24 mouse cellular contexts compared by ENCODE assay signal in genomic region chr11:62479581-62479980, GRCm38 (mm10). TPM values are rescaled to one million over a fixed set of nuclear protein-coding genes. Genes with fewer than 3 reads are reported as not detected.
DNase-seq lines count a peak whose midpoint lies in the region; ATAC-seq and TF ChIP-seq lines count a peak whose summit lies in the region.
"Had no signal": no experiment of that assay in that cellular context is flagged by ENCODE, and none has a peak within 500 bp of the region (broad histone marks: within the 10 kb centered on the region; RNA-seq: fewer than 3 reads in every experiment).

No protein-coding gene starts in this region.

- H3K27me3 ChIP-seq in hindbrain, postnatal 0 days (ENCODE audit: insufficient read depth, low read length): no peaks in the 10 kb centered on the region
- H3K27me3 ChIP-seq in hindbrain, embryonic 13.5 days: no peaks in the 10 kb centered on the region
- no peaks in the 10 kb centered on the region for H3K27me3 ChIP-seq in kidney, embryonic 16.5 days (ENCODE audit: insufficient read depth, low read length)
- no peaks in the 10 kb centered on the region for H3K27me3 ChIP-seq in ES-Bruce4 (ENCODE audit: control insufficient read depth, insufficient read depth, low read length, poor library complexity, severe bottlenecking)
- H3K27me3 ChIP-seq in neural tube, embryonic 14.5 days (ENCODE audit: control insufficient read depth, insufficient read depth, low read length): no peaks in the 10 kb centered on the region
- H3K27me3 ChIP-seq: heart, embryonic 15.5 days; midbrain, embryonic 13.5 days had no signal

- H3K4me1 ChIP-seq in hindbrain, postnatal 0 days (ENCODE audit: insufficient read depth, low read length): no peaks in the 10 kb centered on the region
- 0 out of 2 replicates have a peak, but pooled peaks cover 2% of the 10 kb centered on the region for H3K4me1 ChIP-seq in hindbrain, embryonic 13.5 days (replicated peaks)
- no peaks in the 10 kb centered on the region for H3K4me1 ChIP-seq in kidney, embryonic 16.5 days (ENCODE audit: insufficient read depth, low read length)
- H3K4me1 ChIP-seq in ES-Bruce4 (ENCODE audit: control insufficient read depth, insufficient read depth, low read length): peaks cover 1% of the 10 kb centered on the region
- H3K4me1 ChIP-seq in neural tube, embryonic 14.5 days (ENCODE audit: control insufficient read depth, insufficient read depth, low read length): 0 out of 2 replicates have a peak, but pooled peaks cover 4% of the 10 kb centered on the region
- H3K4me1 ChIP-seq: heart, embryonic 10.5 days had no signal

- no peak overlapping the region for H3K9ac ChIP-seq in hindbrain, postnatal 0 days (replicated peaks; ENCODE audit: low read length)
- no peak overlapping the region for H3K9ac ChIP-seq in hindbrain, embryonic 13.5 days
- no peak overlapping the region for H3K9ac ChIP-seq in kidney, embryonic 16.5 days (replicated peaks; ENCODE audit: low read length)
- 0 out of 2 replicates have a peak overlapping the region, but pooled peaks have one; percentile 18 for H3K9ac ChIP-seq in ES-Bruce4 (ENCODE audit: low read depth, poor library complexity, severe bottlenecking)
- no peak overlapping the region for H3K9ac ChIP-seq in neural tube, embryonic 14.5 days (replicated peaks; ENCODE audit: low read depth, low read length)
- H3K9ac ChIP-seq: forebrain, postnatal 0 days; heart, embryonic 15.5 days; liver, embryonic 14.5 days had no signal

- TF ChIP-seq EP300 in ES-Bruce4 (IDR thresholded peaks at IDR 0.05; ENCODE audit: insufficient read depth, low read depth, low read length): no peak

- H3K4me3 ChIP-seq in hindbrain, postnatal 0 days (ENCODE audit: low read length): no peak overlapping the region
- no peak overlapping the region for H3K4me3 ChIP-seq in hindbrain, embryonic 13.5 days
- H3K4me3 ChIP-seq in kidney, embryonic 16.5 days (ENCODE audit: low read length): no peak overlapping the region
- no peak overlapping the region for H3K4me3 ChIP-seq in ES-Bruce4 (ENCODE audit: low read depth, low read length)
- H3K4me3 ChIP-seq in neural tube, embryonic 14.5 days (ENCODE audit: low read depth, low read length): no peak overlapping the region
- H3K4me3 ChIP-seq: erythroblast, embryonic 14.5 days; heart, embryonic 10.5 days; heart, embryonic 15.5 days; midbrain, embryonic 13.5 days had no signal

- TF ChIP-seq POLR2A in ES-Bruce4 (IDR thresholded peaks at IDR 0.05; ENCODE audit: insufficient read depth, low read length): no peak

- no peaks in the 10 kb centered on the region for H3K9me3 ChIP-seq in hindbrain, postnatal 0 days (ENCODE audit: low read length)
- no peaks in the 10 kb centered on the region for H3K9me3 ChIP-seq in hindbrain, embryonic 13.5 days
- H3K9me3 ChIP-seq in kidney, embryonic 16.5 days (ENCODE audit: low read length): no peaks in the 10 kb centered on the region
- no peaks in the 10 kb centered on the region for H3K9me3 ChIP-seq in ES-Bruce4 (replicated peaks; ENCODE audit: control insufficient read depth, insufficient read depth, low read length, poor library complexity, severe bottlenecking)
- no peaks in the 10 kb centered on the region for H3K9me3 ChIP-seq in neural tube, embryonic 14.5 days (ENCODE audit: control insufficient read depth, low read length)
- H3K9me3 ChIP-seq: heart, embryonic 10.5 days; heart, embryonic 15.5 days; midbrain, embryonic 13.5 days had no signal

- H3K4me2 ChIP-seq in hindbrain, postnatal 0 days (ENCODE audit: low read depth, low read length): no peak overlapping the region
- no peak overlapping the region for H3K4me2 ChIP-seq in hindbrain, embryonic 13.5 days
- H3K4me2 ChIP-seq in kidney, embryonic 16.5 days (replicated peaks; ENCODE audit: low read depth, low read length): no peak overlapping the region
- H3K4me2 ChIP-seq in neural tube, embryonic 14.5 days (ENCODE audit: low read depth, low read length): no peak overlapping the region
- H3K4me2 ChIP-seq: heart, embryonic 15.5 days; midbrain, embryonic 13.5 days had no signal

- no peaks in the 10 kb centered on the region for H3K36me3 ChIP-seq in hindbrain, postnatal 0 days (ENCODE audit: insufficient read depth, low read length)
- no peaks in the 10 kb centered on the region for H3K36me3 ChIP-seq in hindbrain, embryonic 13.5 days
- H3K36me3 ChIP-seq in kidney, embryonic 16.5 days (ENCODE audit: insufficient read depth, low read length): no peaks in the 10 kb centered on the region
- H3K36me3 ChIP-seq in ES-Bruce4 (ENCODE audit: control insufficient read depth, insufficient read depth, low read length, poor library complexity, severe bottlenecking): peaks cover 4% of the 10 kb centered on the region; the same call in 1 of the 2 replicates
- no peaks in the 10 kb centered on the region for H3K36me3 ChIP-seq in neural tube, embryonic 14.5 days (ENCODE audit: control insufficient read depth, insufficient read depth, low read length)
- H3K36me3 ChIP-seq: heart, embryonic 10.5 days; heart, embryonic 15.5 days; midbrain, embryonic 13.5 days had no signal

- 0 out of 2 replicates have a peak overlapping the region, but pooled peaks have one; percentile 12 for H3K27ac ChIP-seq in hindbrain, postnatal 0 days
- H3K27ac ChIP-seq in hindbrain, embryonic 13.5 days: no peak overlapping the region
- no peak overlapping the region for H3K27ac ChIP-seq in kidney, embryonic 16.5 days (ENCODE audit: low read length)
- H3K27ac ChIP-seq in ES-Bruce4 (ENCODE audit: insufficient read depth, low read length): peak overlapping the region; percentile 15; the same call in 1 of the 2 replicates
- peak overlapping the region; percentile 58; the same call in 1 of the 2 replicates for H3K27ac ChIP-seq in neural tube, embryonic 14.5 days (ENCODE audit: low read depth, low read length)
- H3K27ac ChIP-seq: heart, embryonic 10.5 days; kidney, postnatal 0 days; liver, embryonic 14.5 days; macrophage had no signal

- 86% methylated on average over 5 of the region's 5 CpGs for WGBS in hindbrain, postnatal 0 days
- WGBS in hindbrain, embryonic 13.5 days: 91% methylated on average over 5 of the region's 5 CpGs
- WGBS in kidney, embryonic 16.5 days: 83% methylated on average over 5 of the region's 5 CpGs
- WGBS in neural tube, embryonic 14.5 days: 91% methylated on average over 5 of the region's 5 CpGs

- TF ChIP-seq CTCF in hindbrain, postnatal 0 days (IDR thresholded peaks at IDR 0.05; ENCODE audit: low read depth): no peak
- TF ChIP-seq CTCF in ES-Bruce4 (IDR thresholded peaks at IDR 0.05; ENCODE audit: low read depth, low read length): no peak

- ATAC-seq in hindbrain, postnatal 0 days: no peak
- no peak for ATAC-seq in hindbrain, embryonic 13.5 days (ENCODE audit: low FRiP score)
- ATAC-seq in kidney, embryonic 16.5 days (ENCODE audit: low FRiP score, low TSS enrichment): no peak
- ATAC-seq in neural tube, embryonic 14.5 days (ENCODE audit: low read depth): no peak
- ATAC-seq: forebrain, postnatal 0 days; midbrain, embryonic 13.5 days had no signal

- DNase-seq in hindbrain, postnatal 0 days (ENCODE audit: low spot score): no peak
- DNase-seq in kidney, adult 8-10 months: peak; percentile 57 to 59
- DNase-seq in heart, adult 11 months: no peak
- DNase-seq: adrenal gland, postnatal 25 days; cerebellum, adult 2 months; forebrain, postnatal 0 days; gastrocnemius, postnatal 14 days; left cerebral cortex, postnatal 4 days; lung, adult 2 months; lung, postnatal 10 days; right cerebral cortex, postnatal 4 days; thymus, adult 2 months; thymus, postnatal 36 days had no signal

RNA-seq across cellular contexts. Expression of gene Ncor1, which starts 21.2 kb away (rescaled TPM):
- total RNA-seq in hindbrain, postnatal 0 days (2014; rRNA removed): 137 and 159 TPM in 2 replicates
- polyA plus RNA-seq in hindbrain, postnatal 0 days (2015; fragmentation: Nextera tagmentation; extraction: Ambion mirVana): 143 and 148 TPM in 2 replicates
- 163 and 170 TPM in 2 replicates for polyA plus RNA-seq in hindbrain, embryonic 13.5 days (2015; fragmentation: Nextera tagmentation; extraction: Ambion mirVana)
- polyA plus RNA-seq in kidney, embryonic 16.5 days (2015; fragmentation: Nextera tagmentation; extraction: Ambion mirVana): 63.2 and 102 TPM in 2 replicates
- polyA plus RNA-seq in ES-Bruce4 (2011; ENCODE audit: insufficient read depth, insufficient read length, low read depth, missing spikeins): 281 and 327 TPM in 2 replicates
- 203 and 219 TPM in 2 replicates for polyA plus RNA-seq in neural tube, embryonic 14.5 days (2014; fragmentation: Nextera tagmentation; extraction: Ambion mirVana)

RNA-seq across cellular contexts. Expression of gene Pigl, which starts 21.3 kb away (rescaled TPM):
- total RNA-seq in hindbrain, postnatal 0 days (2014; rRNA removed): 5.9 and 6.7 TPM in 2 replicates
- polyA plus RNA-seq in hindbrain, postnatal 0 days (2015; fragmentation: Nextera tagmentation; extraction: Ambion mirVana): 6.6 and 6.9 TPM in 2 replicates
- polyA plus RNA-seq in hindbrain, embryonic 13.5 days (2015; fragmentation: Nextera tagmentation; extraction: Ambion mirVana): 7.4 and 8.1 TPM in 2 replicates
- polyA plus RNA-seq in kidney, embryonic 16.5 days (2015; fragmentation: Nextera tagmentation; extraction: Ambion mirVana): 10.9 and 13.1 TPM in 2 replicates
- 12.7 and 14.1 TPM in 2 replicates for polyA plus RNA-seq in ES-Bruce4 (2011; ENCODE audit: insufficient read depth, insufficient read length, low read depth, missing spikeins)
- 10.1 and 10.4 TPM in 2 replicates for polyA plus RNA-seq in neural tube, embryonic 14.5 days (2014; fragmentation: Nextera tagmentation; extraction: Ambion mirVana)

RNA-seq across cellular contexts. Expression of gene Cenpv, which starts 59.5 kb away (rescaled TPM):
- 57.9 and 64.1 TPM in 2 replicates for total RNA-seq in hindbrain, postnatal 0 days (2014; rRNA removed)
- polyA plus RNA-seq in hindbrain, postnatal 0 days (2015; fragmentation: Nextera tagmentation; extraction: Ambion mirVana): 32.8 and 37.6 TPM in 2 replicates
- polyA plus RNA-seq in hindbrain, embryonic 13.5 days (2015; fragmentation: Nextera tagmentation; extraction: Ambion mirVana): 49.4 and 55.5 TPM in 2 replicates
- 7.6 and 17.7 TPM in 2 replicates for polyA plus RNA-seq in kidney, embryonic 16.5 days (2015; fragmentation: Nextera tagmentation; extraction: Ambion mirVana)
- 66.9 and 77.3 TPM in 2 replicates for polyA plus RNA-seq in ES-Bruce4 (2011; ENCODE audit: insufficient read depth, insufficient read length, low read depth, missing spikeins)
- polyA plus RNA-seq in neural tube, embryonic 14.5 days (2014; fragmentation: Nextera tagmentation; extraction: Ambion mirVana): 56.3 and 73.1 TPM in 2 replicates

Comparison
In these comparisons a context has a peak if more than half of its experiments do, and no peak if none do; other contexts are left out.
1. H3K27ac ChIP-seq: peak in hindbrain, postnatal 0 days (single experiment), ES-Bruce4 (single experiment) and neural tube, embryonic 14.5 days (single experiment); none in hindbrain, embryonic 13.5 days (single experiment) and kidney, embryonic 16.5 days (single experiment).
2. DNase-seq: peak in kidney, adult 8-10 months (2 of 2); none in hindbrain, postnatal 0 days (single experiment) and heart, adult 11 months (single experiment).